Mouse (Mus musculus) testis, adult 2 months (tissue): ENCODE data around the gene Mysm1.

ENCODE experiments used
- CTCF ChIP-seq: fragments of 200-500 bp; IDR thresholded peaks from 2 replicates; pipeline ENCODE4 v1.5.1; 2012; ENCODE audit warnings: low read depth, mild to moderate bottlenecking, inconsistent platforms, low read length, moderate library complexity; ENCODE audit not compliant: control insufficient read depth, insufficient read depth, insufficient replicate concordance
- POLR2A ChIP-seq: fragments of 200-500 bp; IDR thresholded peaks from 2 replicates; pipeline ENCODE4 v1.6.1; 2012; ENCODE audit warnings: low read depth, mild to moderate bottlenecking, inconsistent platforms, low read length, moderate library complexity; ENCODE audit not compliant: control insufficient read depth

DNA sequence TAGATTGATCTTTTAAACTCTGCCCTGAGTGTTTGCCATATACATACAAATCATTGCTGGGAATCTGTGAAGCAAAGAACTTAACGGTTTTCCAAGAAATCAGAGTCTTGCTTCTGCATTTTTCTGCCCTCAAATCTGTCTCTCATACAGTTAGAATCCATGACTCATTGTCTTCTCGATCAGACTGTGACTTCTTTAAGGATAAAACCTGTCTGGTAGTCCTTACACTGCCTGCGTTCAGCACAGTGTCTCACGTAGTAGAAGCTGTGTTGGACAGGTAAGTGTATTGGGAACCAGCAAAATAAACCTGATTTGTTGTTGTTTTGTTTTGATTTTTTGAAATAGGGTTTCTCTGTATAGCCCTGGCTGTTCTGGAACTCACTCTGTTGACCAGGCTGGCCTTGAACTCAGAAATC lies 608 bp upstream of the Mysm1 start:
- TF ChIP-seq CTCF: no peak
- TF ChIP-seq POLR2A: no peak
